Mouse (Mus musculus) A20 (cell line): ENCODE measurements around the gene Naa80.

Experiments
- DNase-seq: peaks from one replicate; pipeline ENCODE4 v3.0.0-alpha.2; 2011; ENCODE audit warnings: low read depth, low spot score

Naa80 gene

DNA sequence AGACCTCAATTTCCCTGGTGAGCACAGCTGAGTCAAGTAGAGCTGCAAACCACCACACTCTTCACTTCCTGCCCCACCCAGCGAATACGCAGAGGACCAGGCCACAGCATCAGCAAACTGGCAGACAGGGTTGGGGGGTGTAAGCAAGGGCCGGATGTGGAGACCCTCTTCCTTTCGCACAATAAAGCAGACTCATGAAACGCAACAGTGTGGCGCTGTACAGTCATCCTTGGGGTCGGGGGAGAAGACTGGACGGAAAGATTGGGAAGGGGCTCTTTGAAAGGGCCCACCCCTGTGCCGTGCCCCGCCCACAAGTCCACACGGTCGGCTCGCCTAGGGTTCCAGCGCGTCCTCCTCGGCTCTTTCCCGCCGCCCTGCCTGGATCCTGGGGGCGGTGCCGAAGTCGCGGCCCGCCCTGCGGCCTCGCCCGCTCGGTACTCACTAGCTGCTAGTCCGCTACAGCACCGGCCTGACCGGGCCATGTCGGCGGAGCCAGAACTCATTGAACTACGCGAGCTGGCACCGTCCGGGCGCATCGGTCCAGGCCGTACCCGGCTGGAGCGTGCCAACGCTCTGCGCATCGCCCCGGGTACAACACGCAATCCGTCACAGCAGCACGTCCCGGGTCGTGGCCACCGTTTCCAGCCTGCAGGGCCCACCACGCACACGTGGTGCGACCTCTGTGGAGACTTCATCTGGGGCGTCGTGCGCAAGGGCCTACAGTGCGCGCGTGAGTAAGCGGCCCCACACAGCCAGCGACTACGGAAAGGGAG lies 27.4 kb upstream of the Naa80 start, which contains the start of gene Rassf1:
Gene Rassf1, plus strand, starts transcription at position 439 of the 773 bp plus-strand sequence.
- DNase-seq, result no peak

DNA sequence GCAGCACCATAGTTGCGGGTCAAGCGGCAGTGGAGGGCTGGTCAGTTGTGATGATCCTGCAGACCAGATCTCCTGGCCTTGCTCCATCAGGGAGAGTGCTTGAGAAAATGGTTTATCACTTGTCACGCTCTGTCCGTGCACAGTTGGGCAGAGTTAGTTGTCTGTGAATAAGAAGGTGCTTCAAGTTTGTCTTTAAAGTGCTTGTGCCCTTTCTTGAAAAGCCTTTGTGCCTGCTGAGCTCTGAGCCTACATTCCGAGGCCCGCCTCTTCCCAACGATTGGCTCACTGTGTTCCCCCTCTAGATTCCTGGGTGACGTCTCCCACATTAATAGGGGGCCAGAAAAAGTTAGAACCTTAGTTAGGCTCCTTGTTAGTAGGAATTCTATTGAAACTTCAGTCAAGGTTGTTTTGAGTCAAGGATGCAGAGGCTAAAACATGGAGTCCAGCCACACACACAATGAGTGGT lies 26.8 kb upstream of the Naa80 start:
- DNase-seq, result no peak

DNA sequence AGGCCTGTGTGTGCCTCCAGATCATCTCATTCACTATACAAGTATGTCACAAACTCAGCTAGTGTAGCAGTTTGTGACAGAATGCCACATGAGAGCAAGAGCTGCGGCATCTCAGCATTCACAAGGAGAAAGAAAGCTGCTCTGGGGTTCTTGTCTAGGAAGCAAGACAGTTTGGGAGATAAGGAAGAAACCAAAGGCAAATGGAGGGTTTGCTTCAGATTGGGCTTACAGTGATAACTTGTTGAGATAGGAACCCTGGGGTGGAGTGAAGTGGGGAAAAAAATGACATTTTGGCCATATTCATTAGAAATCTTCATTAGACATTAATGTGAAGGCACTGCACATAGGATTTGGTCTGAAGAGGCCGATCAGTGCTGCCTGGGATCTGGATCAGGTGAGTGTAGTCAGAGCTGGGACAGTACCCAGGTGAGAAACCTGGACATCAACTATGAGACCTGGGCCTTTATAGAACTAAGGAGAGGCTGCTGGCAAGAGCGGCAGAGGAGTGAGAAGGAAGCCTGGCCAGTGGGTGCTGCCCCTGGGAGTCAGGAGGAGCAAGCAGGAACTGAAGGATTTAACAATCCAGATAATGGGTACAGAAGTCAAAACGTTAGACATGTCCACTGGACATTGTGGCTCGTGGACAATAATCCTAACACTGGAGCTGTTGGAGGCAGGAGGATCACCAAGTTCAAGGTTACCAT lies 25.8 kb upstream of the Naa80 start:
- DNase-seq, result no peak

DNA sequence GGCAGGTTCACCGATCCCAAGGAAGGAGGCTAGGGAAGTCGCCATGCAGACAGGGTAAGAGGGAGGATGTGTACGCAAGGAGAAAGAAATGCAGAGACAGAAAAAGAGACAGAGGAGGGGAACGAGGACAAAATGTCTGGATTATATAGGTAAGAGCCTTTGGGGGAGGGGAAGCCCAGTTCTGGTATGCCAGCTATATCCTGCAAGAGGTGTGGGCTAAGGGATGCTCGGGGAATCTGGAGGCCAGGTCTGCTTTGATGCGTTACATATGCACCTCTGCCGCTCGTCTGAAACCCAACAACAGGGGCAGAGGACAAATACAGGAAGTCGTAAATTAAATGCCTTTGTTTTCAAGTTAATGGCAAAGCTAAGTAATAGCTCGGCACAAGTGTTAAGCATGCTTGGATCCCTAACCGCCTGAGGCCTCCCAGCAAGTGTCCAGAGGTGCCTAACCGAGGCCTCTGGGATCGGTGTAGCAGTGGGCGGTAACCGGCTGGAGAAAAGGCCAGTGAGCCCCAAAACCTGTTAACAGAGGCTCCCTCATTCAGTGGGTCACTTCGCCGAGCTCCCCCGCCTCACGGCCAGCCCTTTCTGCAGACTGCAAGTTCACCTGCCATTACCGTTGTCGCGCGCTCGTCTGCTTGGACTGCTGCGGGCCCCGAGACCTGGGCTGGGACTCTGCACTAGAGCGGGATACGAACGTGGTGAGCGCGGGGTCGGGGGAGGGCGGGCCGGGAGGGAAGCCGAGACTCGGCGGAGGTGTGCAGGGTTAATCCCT lies 25.0 kb upstream of the Naa80 start:
- peak; percentile 62 for DNase-seq

DNA sequence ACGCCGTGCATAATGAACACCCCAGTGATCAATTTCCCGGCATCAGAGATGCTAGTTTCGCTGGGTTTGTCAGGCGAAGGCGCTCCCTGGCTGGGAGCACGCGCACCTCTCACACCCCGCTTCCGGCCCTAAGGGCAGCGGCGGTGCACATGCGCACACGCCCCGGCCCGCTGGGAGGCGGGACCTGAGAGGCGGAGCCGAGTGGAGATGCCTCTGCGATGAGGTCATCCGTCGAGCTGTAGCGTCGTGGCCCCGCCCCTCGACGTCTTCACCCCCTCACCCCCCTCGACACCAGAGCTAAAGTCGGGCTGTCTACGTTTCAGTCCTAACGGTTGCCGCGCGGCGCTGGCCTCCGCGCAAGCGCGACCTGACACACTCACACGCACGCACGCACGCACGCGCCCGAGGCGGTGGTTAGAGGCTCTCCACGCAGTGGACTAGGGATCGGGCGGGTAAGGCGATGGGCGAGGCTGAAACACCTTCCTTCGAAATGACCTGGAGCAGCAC lies 24.3 kb upstream of the Naa80 start:
- peak; percentile 100 for DNase-seq

DNA sequence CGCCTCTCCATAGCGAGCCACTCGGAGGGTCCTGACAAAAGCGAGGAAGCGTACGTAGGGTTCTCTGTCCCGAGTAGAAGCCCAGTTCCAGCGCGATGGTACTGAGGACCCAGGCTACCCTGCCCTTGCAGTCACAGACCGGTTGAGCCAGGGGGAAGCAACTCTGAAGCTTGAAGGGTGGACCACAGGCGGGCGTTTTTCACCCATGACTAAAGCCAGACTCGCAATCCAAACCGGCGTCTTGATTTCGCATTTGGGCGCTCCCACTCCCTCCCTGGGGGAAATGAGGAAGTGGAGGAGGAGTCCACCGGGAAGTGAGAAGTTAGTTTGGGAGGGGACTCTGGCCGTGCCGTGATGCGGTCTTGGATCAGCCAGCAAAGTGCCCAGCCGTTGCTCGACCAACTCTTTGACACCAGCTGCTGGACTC lies 23.6 kb upstream of the Naa80 start:
- no peak for DNase-seq

DNA sequence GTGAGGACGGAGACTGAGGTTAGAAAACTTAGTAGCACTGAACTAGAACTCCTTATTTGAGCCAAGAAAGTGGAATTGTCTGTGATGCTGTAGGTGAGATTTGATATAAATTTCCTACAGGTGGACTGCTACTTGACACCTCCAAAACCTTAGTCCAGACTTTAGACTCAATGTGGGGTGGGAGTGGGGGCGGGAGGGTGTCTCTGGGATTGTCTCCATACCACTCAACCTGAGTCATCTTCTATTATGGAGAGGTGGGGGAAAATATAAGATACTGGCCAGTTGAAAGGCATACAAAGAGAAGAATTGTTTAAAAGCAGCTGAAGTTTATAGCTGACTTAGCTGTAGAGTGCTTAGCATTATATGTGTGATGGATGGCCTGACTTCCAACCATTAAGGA lies 23.0 kb upstream of the Naa80 start:
- no peak for DNase-seq

DNA sequence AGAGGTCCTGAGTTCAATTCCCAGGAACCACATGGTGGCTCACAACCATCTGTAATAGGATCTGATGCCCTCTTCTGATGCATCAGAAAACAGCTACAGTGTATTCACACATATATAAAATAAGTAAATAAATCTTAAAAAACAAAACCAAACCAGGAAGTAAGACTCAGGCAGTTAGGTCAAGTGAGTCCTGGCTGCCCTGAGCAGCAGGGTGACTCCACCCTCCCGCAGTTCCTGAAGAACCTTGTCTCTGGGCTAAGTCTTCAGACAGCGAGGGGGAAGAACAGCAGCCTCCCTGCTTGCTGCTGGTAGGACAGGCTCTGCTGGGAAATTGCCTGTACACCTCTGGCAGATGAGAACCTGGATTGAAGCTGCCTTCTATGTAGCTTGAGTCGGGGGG lies 22.3 kb upstream of the Naa80 start:
- no peak for DNase-seq

DNA sequence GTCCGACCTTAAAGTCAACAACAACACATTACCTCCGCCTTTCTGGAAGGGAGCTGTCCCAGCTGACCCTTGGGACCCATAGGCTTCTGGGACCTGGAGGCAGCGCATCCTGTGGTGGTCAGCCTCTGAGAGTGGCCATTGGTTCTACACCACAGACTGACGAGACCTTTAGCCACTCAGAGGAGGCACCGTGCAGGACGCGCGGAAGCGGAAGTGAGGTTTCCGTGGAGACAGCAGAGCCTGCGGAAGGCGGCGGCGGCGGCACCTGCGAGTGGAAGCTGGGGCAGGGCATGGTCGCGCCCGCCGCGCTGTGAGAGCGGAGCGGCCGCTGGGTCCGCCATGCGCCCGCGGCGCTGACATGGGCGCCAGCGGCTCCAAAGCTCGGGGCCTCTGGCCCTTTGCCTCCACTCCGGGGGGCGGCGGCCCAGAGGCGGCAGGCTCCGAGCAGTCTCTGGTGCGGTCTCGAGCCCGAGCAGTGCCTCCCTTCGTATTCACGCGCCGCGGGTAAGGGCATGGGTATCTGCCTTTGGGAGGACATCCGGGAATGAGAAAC lies 15.6 kb upstream of the Naa80 start, which contains the start of gene Tusc2:
Gene Tusc2, plus strand, starts transcription at position 227 of the 553 bp plus-strand sequence.
- DNase-seq, result peak; percentile 96

DNA sequence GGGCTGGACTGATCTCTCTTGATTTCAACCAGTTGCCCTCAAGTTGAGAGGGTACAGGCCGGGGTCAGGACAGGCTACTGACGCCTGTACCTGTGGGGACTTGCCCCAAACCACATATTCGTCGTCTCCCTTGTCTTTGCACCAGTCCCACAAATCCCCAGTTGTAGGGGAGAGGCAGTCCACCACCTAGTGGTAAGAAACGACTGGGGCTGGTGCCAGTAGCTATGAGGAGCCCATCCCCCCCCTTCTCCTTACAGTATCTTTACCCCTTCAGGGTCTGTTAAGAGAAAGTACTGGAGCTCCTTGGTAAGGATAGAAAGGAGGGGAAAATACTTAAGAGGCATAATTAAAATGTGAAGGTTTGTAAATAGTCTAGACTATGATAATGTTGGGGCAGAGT lies 13.1 kb upstream of the Naa80 start:
- peak; percentile 50 for DNase-seq

DNA sequence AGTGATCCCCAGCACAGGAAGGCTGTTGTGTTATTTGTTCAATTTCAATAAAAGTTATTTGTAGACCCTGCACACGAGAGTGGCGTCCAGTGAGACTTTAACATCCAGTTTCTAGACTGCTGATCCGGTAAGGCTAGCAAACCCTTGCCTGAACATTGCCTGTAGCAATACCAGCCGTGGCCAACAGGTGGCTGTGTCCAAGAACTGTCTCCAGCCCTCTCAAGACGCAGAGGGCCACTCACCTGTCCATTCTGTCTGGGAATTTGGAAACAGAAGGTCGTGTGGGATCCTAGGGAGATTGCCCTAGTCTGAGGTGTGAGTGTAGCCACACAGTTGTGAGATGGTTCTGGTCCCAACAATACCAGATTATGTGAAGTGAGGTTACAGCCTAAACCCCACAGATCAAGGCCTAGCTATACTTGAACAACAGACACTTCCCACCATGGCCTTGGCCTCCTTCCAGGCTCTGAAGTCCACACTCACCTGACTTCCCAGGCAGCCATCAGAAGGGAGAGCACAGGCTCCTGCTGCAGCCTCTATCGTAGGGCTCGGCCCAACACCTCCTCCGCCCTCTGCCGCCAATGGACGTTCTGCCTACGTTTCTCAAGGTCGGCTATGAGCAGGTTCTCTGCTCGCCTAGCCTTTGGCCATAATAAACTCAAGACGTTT lies 12.5 kb upstream of the Naa80 start:
- peak; percentile 82 for DNase-seq

DNA sequence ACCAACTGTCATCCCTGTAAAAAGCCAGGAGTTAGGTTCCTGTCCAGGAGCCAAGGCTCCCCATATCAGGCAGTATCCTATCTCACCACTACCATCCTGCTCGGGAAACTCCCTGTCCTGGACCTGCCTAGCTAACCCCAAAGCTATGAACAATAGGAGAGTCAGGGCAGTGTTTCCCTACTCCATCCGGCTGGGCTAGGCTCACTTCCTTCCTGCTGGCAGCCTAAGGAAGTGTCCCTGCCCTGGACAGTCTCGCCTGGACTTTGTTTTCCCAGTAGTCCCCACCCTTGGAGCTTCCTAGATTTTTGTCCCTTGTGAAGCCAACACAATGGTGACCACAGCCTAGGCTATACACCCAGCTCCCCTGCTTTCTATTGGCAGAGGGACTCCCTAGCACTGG lies 11.8 kb upstream of the Naa80 start:
- DNase-seq, result no peak

DNA sequence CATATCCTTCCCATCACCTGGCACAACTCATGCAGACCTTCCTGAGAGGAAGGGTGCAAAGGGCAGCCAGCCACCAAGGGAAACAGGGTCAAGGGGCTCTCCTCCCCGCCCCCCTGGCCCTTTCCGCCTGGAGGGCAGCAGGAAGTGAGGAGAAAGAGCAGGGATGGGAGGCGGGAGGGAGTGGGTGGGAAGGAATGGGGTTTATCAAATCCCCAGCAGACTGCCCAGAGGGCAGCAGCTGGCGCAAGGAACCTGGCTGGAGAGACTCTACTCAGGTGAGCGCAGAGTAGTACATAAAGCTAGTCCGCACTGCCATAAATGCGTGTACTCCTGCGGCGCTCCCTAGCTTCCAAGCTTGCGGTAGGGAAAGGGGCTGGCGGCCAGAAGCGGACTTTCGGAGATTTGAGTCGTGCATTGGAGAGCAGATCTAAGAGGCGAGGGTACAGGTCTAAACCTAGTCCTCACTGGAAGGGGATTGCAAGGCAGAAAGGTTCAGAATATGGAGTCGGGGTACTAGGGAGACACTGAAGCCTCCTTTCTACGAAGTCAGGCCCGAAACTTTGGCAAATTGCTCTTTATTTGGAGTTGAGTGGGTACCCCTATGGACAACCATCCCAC lies 10.9 kb upstream of the Naa80 start, which contains the start of gene Hyal2:
Gene Hyal2, plus strand, starts transcription at position 244 of the 618 bp plus-strand sequence.
- DNase-seq, result no peak

DNA sequence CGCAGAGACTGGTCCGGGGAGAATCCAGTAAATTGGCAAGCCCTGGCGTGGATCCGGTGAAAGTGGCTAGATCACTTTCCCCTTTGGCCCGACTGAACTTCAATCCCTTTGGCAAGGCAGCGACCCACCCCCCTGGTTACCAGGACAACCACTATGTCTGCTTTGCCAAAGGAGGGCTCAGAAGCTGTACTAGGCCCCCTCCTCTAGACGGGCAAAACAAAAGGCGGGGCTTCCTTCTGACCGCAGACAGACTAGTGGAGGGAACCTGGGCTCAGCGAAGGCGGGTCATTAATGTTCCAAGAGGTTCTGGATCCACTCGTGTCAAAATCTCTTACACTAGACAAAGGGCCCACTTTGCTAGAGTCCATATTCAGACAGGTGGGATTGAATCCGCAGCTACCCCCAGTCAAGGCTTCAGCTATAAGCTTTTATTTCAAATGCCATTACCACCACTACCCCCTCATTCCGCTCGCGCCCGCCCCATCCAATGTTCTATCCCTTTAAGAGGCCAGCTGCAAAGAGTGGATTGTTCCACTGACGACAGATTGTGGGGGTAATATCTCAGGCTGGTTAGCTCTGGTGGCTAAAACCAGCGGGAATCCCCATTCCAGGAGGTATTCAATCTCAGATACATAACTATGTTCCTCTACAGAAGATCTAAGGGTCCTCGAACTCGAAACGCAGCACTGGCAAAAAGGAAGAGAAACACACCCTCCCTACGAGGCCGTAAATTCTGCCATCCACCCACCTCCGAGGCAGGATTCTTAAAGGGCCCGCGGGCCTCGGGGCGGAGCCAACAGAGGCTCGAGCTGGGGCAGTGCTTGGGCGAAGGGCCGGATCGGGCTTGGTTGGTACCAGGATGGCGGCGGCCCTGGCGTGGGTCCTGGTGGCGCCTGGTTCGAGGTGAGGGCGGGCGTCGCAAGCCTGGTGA lies 10.1 kb upstream of the Naa80 start:
- DNase-seq, result peak; percentile 95

DNA sequence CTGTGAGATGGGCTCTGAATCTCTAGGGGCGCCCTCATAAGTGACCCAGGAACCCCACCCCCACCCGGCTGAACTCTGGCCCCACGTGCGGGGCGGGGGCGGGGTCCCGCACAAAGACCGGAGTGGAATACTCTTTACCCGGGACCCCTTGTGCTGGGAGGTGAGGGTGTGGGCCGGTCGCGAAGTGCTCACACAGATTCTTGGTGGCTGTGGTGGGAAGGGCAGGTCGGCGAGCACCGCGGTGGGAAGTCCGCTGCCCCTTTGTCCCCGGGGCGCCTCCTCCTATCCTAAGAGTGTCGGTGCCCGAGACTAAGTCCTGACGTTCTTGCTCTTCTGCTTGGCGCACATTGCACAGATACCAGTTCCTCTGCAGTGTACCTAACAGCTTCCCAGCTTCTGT lies 9.4 kb upstream of the Naa80 start:
- DNase-seq, result no peak

DNA sequence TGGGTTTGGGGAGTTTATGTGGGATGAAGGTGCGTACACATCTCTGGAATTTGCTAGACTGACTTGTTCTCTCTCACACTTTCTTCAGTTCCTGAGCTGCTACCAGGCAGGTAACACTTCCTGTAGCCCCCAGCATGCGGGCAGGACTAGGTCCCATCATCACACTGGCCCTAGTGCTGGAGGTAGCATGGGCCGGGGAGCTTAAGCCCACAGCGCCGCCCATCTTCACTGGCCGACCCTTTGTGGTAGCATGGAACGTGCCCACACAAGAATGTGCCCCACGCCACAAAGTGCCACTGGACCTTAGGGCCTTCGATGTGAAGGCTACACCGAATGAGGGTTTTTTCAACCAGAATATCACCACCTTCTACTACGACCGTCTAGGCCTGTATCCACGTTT lies 8.7 kb upstream of the Naa80 start:
- DNase-seq, result no peak

DNA sequence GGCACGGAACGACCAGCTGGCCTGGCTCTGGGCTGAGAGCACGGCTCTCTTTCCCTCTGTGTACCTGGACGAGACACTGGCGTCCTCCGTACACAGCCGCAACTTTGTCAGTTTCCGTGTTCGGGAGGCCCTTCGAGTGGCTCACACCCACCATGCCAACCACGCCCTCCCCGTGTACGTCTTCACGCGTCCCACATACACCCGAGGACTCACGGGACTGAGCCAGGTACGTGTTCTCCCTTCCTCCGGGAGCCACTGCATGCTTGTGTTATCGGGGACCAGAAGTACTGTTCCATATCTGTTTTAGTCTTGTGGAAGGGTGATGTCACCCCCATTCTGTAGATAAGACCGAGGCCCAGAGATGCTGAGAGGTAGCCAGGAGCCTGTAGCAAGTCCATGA lies 7.8 kb upstream of the Naa80 start:
- no peak for DNase-seq

DNA sequence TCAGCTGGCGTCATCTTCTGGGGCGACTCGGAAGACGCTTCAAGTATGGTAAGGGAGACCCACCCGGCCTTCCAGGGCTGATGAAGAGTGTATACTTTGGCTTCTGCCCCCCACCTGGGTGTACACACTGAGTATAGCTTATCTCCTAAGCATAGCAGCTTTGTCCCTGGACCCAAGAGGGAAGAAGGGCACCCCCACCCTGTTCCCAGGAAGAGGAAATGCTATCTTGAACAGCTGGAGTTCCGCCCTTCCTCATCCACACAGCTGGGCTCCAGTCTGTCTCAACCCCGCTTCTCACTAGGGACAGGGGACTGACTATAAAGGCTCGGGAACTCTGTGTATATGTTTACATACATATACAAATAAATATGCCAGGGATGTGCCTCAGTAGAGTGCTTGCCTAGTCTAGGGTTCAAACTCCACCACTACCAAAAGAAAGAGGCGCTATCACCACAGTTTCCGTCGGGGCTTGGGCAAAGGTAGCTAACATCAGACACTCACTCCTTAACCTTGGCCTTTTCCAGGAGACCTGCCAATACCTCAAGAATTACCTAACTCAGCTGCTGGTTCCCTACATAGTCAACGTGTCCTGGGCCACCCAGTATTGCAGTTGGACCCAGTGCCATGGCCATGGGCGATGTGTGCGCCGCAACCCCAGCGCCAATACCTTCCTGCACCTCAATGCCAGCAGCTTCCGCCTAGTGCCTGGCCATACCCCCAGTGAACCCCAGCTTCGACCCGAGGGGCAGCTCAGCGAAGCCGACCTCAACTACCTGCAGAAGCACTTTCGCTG lies 7.0 kb upstream of the Naa80 start:
- DNase-seq, result no peak

DNA sequence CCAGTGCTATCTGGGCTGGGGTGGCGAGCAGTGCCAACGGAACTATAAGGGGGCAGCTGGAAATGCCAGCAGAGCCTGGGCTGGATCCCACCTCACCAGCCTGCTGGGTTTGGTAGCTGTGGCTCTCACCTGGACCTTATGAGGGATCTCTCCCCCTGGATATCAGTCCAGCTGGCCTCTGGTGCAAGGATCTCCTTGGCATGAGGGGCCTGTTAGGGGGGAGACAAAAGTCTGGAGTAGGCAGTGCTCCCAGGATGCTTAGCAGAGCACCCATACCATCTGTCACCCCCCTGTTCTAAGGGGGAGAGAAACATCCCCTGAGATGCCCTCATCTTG lies 6.4 kb upstream of the Naa80 start:
- DNase-seq, result no peak
